Mouse (Mus musculus): ENCODE data around the gene Bco2. TPM values are rescaled to one million over a fixed set of nuclear protein-coding genes. Genes with fewer than 3 reads are reported as not detected.

Gene Bco2
- polyA plus RNA-seq, 1 experiment from 2014 or later = 0.37 TPM

GRCm38 (mm10) chr9:50490836-50491235, 64.1 kb downstream of the Bco2 start:
- Histone ChIP-seq H3K4me2 (no peak overlapping the region), H3K4me1 (peaks cover 2% of the 10 kb centered on the region; the same call in 1 of the 2 replicates), H3K9ac (no peak overlapping the region), H3K4me3 (no peak overlapping the region), H3K9me3 (replicated peaks) (no peaks in the 10 kb centered on the region), H3K27ac (no peak overlapping the region), H3K36me3 (ENCODE audit: poor library complexity, severe bottlenecking) (no peaks in the 10 kb centered on the region), H3K27me3 (no peaks in the 10 kb centered on the region)
- no peak for ATAC-seq

GRCm38 (mm10) chr9:50485521-50485920, 69.5 kb downstream of the Bco2 start:
- 9% methylated on average over 10 of the region's 10 CpGs for WGBS
- Histone ChIP-seq H3K4me1 (peaks cover 7% of the 10 kb centered on the region), H3K9ac (no peak overlapping the region), H3K9me3 (replicated peaks) (no peaks in the 10 kb centered on the region), H3K27ac (no peak overlapping the region), H3K27me3 (no peaks in the 10 kb centered on the region), H3K4me2 (peak overlapping the region; percentile 39), H3K4me3 (no peak overlapping the region), H3K36me3 (ENCODE audit: poor library complexity, severe bottlenecking) (no peaks in the 10 kb centered on the region)
- no peak for ATAC-seq

Other genes starting within 250 kb of the Bco2 start
- gene Rpl10-ps3, start 210.2 kb downstream of the Bco2 start, polyA plus RNA-seq (2015; fragmentation: Nextera tagmentation; extraction: Ambion mirVana) = 167 and 177 TPM in 2 replicates
- 0.24 TPM in 1 of 2 replicates, not detected in the other for gene Plet1, start 60.7 kb downstream of the Bco2 start, polyA plus RNA-seq (2015; fragmentation: Nextera tagmentation; extraction: Ambion mirVana)
- gene Pts, start 26.5 kb downstream of the Bco2 start, polyA plus RNA-seq (2015; fragmentation: Nextera tagmentation; extraction: Ambion mirVana) = 97.0 and 102 TPM in 2 replicates
- gene Il18, start 354 bp downstream of the Bco2 start, polyA plus RNA-seq (2015; fragmentation: Nextera tagmentation; extraction: Ambion mirVana) = 16.4 and 17.3 TPM in 2 replicates
- 0.18 TPM in 1 of 2 replicates, not detected in the other for gene Tex12, start 6.1 kb upstream of the Bco2 start, polyA plus RNA-seq (2015; fragmentation: Nextera tagmentation; extraction: Ambion mirVana)
- gene Sdhd, start 48.6 kb upstream of the Bco2 start, polyA plus RNA-seq (2015; fragmentation: Nextera tagmentation; extraction: Ambion mirVana) = 214 and 228 TPM in 2 replicates
- 374 and 437 TPM in 2 replicates for gene Timm8b, start 48.7 kb upstream of the Bco2 start, polyA plus RNA-seq (2015; fragmentation: Nextera tagmentation; extraction: Ambion mirVana)
- gene Pih1d2, start 62.1 kb upstream of the Bco2 start, polyA plus RNA-seq (2015; fragmentation: Nextera tagmentation; extraction: Ambion mirVana) = 5.0 and 6.0 TPM in 2 replicates
- gene Nkapd1, start 62.3 kb upstream of the Bco2 start, polyA plus RNA-seq (2015; fragmentation: Nextera tagmentation; extraction: Ambion mirVana) = 22.4 and 26.1 TPM in 2 replicates
- gene Dlat, start 104.6 kb upstream of the Bco2 start, polyA plus RNA-seq (2015; fragmentation: Nextera tagmentation; extraction: Ambion mirVana) = 40.6 and 40.8 TPM in 2 replicates
- gene Dixdc1, start 184.3 kb upstream of the Bco2 start, polyA plus RNA-seq (2015; fragmentation: Nextera tagmentation; extraction: Ambion mirVana) = 20.2 and 21.4 TPM in 2 replicates
- gene 2310030G06Rik, start 191.4 kb upstream of the Bco2 start, polyA plus RNA-seq (2015; fragmentation: Nextera tagmentation; extraction: Ambion mirVana) = 1.0 and 1.2 TPM in 2 replicates
- 4.7 and 6.5 TPM in 2 replicates for gene Cryab, start 196.1 kb upstream of the Bco2 start, polyA plus RNA-seq (2015; fragmentation: Nextera tagmentation; extraction: Ambion mirVana)
- gene Hspb2, start 197.2 kb upstream of the Bco2 start, polyA plus RNA-seq (2015; fragmentation: Nextera tagmentation; extraction: Ambion mirVana) = not detected in 2 replicates
- gene Fdxacb1, start 213.1 kb upstream of the Bco2 start, polyA plus RNA-seq (2015; fragmentation: Nextera tagmentation; extraction: Ambion mirVana) = 10.9 and 12.3 TPM in 2 replicates
- 33.5 and 38.4 TPM in 2 replicates for gene Alg9, start 219.8 kb upstream of the Bco2 start, polyA plus RNA-seq (2015; fragmentation: Nextera tagmentation; extraction: Ambion mirVana)
- 44.2 and 47.1 TPM in 2 replicates for gene 1110032A03Rik, start 220.3 kb upstream of the Bco2 start, polyA plus RNA-seq (2015; fragmentation: Nextera tagmentation; extraction: Ambion mirVana)

Measured in forebrain, embryonic 13.5 days (tissue).